Mouse (Mus musculus): Measurements from ENCODE around the gene Tnfsf10. TPM values are rescaled to one million over a fixed set of nuclear protein-coding genes. Genes with fewer than 3 reads are reported as not detected.

Tnfsf10 gene
- polyA plus RNA-seq, 1 experiment from 2014 or later = not detected

DNA sequence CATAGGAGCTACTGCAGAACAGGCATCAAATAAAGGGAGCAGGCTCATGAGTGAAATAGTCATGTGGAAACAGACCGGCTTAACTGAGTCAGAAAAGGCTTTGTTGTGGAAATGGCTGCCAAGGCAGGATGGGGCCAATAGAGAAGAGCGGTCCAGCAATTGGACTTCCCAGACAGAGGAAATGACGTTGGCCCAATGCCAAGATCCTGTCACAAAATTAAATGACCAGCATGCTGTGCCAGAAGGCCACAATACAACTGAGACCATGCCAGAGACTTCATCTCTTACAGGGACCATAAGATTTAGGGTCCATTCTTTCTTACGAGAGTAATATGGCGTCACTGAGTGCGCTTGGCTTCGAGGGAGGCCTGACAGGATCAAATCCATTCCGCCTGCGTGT, 34.3 kb downstream of the Tnfsf10 start:
- H3K36me3 ChIP-seq = no peaks in the 10 kb centered on the region
- H3K4me1 ChIP-seq = no peaks in the 10 kb centered on the region
- H3K27ac ChIP-seq = no peak overlapping the region
- 89% methylated on average over 9 of the region's 9 CpGs for WGBS
- DNase-seq (ENCODE audit: low spot score) = no peak
- H3K27me3 ChIP-seq (ENCODE audit: low read depth, poor library complexity, severe bottlenecking) = no peaks in the 10 kb centered on the region
- H3K4me3 ChIP-seq = no peak overlapping the region
- no peaks in the 10 kb centered on the region for H3K9me3 ChIP-seq (replicated peaks)

DNA sequence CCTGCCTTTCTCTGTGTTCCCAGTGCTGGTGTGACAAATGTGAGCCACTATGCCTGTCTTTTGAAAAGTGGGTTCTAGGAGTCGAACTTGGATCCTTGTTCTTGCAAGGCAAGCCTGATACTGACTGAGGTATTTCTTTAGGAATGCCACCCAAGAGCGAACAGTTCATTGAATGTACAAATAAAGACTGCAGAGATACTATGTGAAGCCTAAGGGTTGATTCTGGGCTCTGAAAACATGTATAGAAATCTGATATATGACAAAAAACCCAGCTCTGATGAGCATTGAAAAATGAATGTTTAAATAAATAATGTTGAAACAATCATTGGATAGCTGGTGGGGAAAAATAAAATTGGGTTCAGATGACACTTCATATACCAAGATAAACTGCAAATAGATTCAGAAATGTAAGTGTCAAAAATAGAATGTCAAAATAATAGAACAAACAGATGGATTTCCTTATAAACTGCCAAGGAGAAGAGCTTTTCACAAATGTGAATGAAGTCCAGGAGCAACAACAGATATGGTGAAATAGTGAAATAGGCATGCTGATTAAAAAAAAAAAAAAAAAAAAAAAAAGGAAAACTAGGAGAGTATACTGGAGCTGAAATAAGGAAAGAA, 42.4 kb downstream of the Tnfsf10 start:
- 87% methylated on average over 2 of the region's 2 CpGs for WGBS
- DNase-seq (ENCODE audit: low spot score) = no peak
- no peaks in the 10 kb centered on the region for H3K27me3 ChIP-seq (ENCODE audit: low read depth, poor library complexity, severe bottlenecking)

DNA sequence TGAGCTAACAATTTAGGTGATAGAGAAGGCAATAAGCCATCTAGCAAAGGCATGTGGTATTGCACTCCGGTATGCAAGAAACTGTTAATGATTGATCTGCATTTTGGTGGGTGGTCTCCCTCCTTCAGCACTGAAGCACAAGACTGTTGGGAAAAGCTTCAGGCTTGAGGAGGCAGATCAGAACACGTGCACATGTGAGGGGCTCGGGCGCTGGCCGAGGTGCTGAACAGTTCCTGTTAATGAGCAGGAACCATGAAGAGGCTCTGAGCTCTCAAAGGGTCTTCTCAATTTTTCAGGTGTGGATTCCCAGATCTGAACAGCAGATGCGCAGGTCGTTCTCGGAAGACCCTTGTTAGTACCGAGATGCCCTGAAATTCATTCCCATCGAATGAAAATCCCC, 53.3 kb downstream of the Tnfsf10 start:
- Histone ChIP-seq H3K4me1 (peaks cover 13% of the 10 kb centered on the region), H3K9me3 (replicated peaks) (no peaks in the 10 kb centered on the region), H3K27me3 (ENCODE audit: low read depth, poor library complexity, severe bottlenecking) (peaks cover 56% of the 10 kb centered on the region), H3K36me3 (no peaks in the 10 kb centered on the region), H3K27ac (no peak overlapping the region), H3K4me3 (no peak overlapping the region)
- 7% methylated on average over 10 of the region's 10 CpGs for WGBS
- peak; percentile 86 for DNase-seq (ENCODE audit: low spot score)

More for the DNA sequence above, 42.4 kb downstream of the Tnfsf10 start:
- no peaks in the 10 kb centered on the region for H3K4me1 ChIP-seq
- no peaks in the 10 kb centered on the region for H3K36me3 ChIP-seq
- H3K27ac ChIP-seq = no peak overlapping the region
- H3K9me3 ChIP-seq (replicated peaks) = no peaks in the 10 kb centered on the region
- H3K4me3 ChIP-seq = no peak overlapping the region

DNA sequence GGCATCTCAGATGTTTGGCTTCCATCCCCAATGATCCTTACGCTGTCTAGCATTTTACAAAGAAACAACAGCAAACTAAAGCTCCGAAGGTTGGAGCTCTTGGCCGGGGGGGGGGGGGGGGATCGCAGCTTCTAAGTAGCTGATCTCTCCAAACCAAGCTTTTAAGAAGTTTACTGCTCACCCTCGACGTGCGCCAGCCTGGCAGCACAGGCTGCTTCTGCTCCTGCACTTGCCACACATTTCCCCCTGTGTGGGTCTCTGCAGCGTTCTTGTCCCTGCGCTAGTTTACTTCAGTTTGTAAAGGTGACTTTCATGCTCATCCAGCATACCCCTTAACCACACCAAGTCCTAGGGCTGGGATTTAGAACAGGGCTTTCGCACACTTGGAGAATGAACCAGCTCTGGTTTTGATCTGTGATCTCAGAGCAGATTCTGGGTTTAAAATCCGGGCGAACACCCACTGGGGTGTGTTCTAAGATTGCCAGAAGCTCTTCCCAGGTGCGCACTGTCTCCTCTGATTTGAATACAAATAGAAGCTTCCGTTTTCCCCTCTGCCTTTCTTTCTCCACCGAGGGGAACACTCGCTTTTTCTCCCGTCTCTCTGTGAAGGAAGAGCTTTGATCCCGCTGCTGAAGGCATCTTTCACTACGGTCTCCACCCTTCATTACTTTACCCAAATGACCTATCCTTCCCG, 53.9 kb downstream of the Tnfsf10 start:
- Histone ChIP-seq H3K27ac (no peak overlapping the region), H3K4me3 (no peak overlapping the region), H3K27me3 (ENCODE audit: low read depth, poor library complexity, severe bottlenecking) (peaks cover 57% of the 10 kb centered on the region), H3K36me3 (no peaks in the 10 kb centered on the region), H3K9me3 (replicated peaks) (no peaks in the 10 kb centered on the region), H3K4me1 (peaks cover 13% of the 10 kb centered on the region)
- WGBS = 3% methylated on average over 20 of the region's 20 CpGs
- no peak for DNase-seq (ENCODE audit: low spot score)

DNA sequence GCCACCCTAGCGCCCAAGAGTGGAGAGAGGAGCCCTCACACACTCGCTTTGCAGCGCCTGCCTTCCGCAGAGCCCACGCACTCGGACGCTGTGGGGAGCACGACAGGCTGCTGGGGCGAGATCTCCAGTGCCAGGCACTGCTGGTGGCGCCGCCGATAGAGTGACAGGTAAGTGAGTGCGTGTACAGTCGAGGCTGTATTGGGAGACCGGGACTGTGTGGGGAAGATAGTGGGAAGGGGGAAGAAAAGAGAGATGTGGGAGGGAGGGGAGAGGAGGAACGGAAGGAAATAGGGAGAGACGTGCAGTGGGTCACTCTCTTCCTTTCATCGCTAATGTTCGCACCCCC, 54.4 kb downstream of the Tnfsf10 start, which contains the start of gene Ghsr:
Ghsr (plus strand) TSS at position 76 of the 346 bp plus-strand sequence.
- no peaks in the 10 kb centered on the region for H3K9me3 ChIP-seq (replicated peaks)
- peak within 1 kb of the TSS; percentile 33 for H3K4me3 ChIP-seq
- 1% methylated on average over 17 of the region's 19 CpGs for WGBS
- no peak within 1 kb of the TSS for H3K27ac ChIP-seq
- peaks cover 13% of the 10 kb centered on the region for H3K4me1 ChIP-seq
- no peaks in the 10 kb centered on the region for H3K36me3 ChIP-seq
- DNase-seq (ENCODE audit: low spot score) = no peak
- peaks cover 57% of the 10 kb centered on the region for H3K27me3 ChIP-seq (ENCODE audit: low read depth, poor library complexity, severe bottlenecking)

DNA sequence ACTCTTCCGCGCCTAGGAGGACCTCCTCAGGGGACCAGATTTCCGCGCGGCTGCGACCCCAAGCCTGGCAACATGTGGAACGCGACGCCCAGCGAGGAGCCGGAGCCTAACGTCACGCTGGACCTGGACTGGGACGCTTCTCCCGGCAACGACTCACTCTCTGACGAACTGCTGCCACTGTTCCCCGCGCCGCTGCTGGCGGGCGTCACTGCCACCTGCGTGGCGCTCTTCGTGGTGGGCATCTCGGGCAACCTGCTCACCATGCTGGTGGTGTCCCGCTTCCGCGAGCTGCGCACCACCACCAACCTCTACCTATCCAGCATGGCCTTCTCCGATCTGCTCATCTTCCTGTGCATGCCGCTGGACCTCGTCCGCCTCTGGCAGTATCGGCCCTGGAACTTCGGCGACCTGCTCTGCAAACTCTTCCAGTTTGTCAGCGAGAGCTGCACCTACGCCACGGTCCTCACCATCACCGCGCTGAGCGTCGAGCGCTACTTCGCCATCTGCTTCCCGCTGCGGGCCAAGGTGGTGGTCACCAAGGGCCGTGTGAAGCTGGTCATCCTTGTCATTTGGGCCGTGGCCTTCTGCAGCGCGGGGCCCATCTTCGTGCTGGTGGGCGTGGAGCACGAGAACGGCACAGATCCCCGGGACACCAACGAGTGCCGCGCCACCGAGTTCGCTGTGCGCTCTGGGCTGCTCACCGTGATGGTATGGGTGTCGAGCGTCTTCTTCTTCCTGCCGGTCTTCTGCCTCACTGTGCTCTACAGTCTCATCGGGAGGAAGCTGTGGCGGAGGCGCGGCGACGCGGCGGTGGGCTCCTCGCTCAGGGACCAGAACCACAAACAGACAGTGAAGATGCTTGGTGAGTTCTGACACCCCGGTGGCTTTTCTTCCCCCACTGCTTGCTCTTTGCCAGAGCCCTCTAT, 55.2 kb downstream of the Tnfsf10 start:
- DNase-seq (ENCODE audit: low spot score) = peak; percentile 37
- Histone ChIP-seq H3K9me3 (replicated peaks) (no peaks in the 10 kb centered on the region), H3K27me3 (ENCODE audit: low read depth, poor library complexity, severe bottlenecking) (peaks cover 57% of the 10 kb centered on the region), H3K36me3 (no peaks in the 10 kb centered on the region), H3K4me3 (peak overlapping the region; percentile 33), H3K27ac (no peak overlapping the region), H3K4me1 (peaks cover 13% of the 10 kb centered on the region)
- 3% methylated on average over 76 of the region's 77 CpGs for WGBS

DNA sequence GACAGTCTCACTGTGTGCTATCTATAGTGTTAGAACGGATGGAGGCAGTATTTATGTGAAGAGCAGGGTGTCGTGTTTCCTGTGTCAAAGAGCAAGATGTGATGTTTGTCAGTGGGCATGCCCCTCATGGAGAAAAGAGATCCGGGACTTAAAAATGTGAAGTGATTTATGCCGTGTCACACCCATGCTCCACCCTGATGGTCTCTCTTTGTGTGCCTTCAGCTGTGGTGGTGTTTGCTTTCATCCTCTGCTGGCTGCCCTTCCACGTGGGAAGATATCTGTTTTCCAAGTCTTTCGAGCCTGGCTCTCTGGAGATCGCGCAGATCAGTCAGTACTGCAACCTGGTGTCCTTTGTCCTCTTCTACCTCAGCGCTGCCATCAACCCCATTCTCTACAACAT, 57.6 kb downstream of the Tnfsf10 start:
- peaks cover 13% of the 10 kb centered on the region for H3K4me1 ChIP-seq
- H3K27me3 ChIP-seq (ENCODE audit: low read depth, poor library complexity, severe bottlenecking) = peaks cover 57% of the 10 kb centered on the region
- no peak for DNase-seq (ENCODE audit: low spot score)
- no peak overlapping the region for H3K27ac ChIP-seq
- WGBS = 62% methylated on average over 9 of the region's 9 CpGs
- no peaks in the 10 kb centered on the region for H3K9me3 ChIP-seq (replicated peaks)
- no peaks in the 10 kb centered on the region for H3K36me3 ChIP-seq
- H3K4me3 ChIP-seq = no peak overlapping the region

DNA sequence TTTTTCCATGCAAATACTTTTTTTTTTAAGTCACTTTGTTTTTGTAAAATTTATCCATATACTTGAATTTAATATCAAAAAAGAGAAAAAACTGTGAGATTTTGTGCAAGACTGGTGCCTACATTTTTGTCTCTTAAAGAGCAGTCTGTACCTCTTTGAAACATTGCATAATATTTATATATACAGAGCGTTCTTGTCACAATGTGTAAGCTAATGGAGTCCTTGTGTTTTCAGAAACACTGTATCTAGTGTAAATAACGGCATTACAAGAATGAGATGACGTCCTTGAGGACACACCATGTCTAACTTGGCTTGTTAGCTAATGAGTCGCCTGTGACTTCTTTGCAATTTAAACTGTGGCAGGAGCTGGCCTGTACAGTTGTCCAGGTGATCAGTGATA, 61.1 kb downstream of the Tnfsf10 start:
- Histone ChIP-seq H3K27me3 (ENCODE audit: low read depth, poor library complexity, severe bottlenecking) (peaks cover 23% of the 10 kb centered on the region), H3K27ac (no peak overlapping the region), H3K36me3 (no peaks in the 10 kb centered on the region), H3K9me3 (replicated peaks) (no peaks in the 10 kb centered on the region), H3K4me3 (no peak overlapping the region), H3K4me1 (no peaks in the 10 kb centered on the region)
- 87% methylated on average over 4 of the region's 4 CpGs for WGBS
- no peak for DNase-seq (ENCODE audit: low spot score)

DNA sequence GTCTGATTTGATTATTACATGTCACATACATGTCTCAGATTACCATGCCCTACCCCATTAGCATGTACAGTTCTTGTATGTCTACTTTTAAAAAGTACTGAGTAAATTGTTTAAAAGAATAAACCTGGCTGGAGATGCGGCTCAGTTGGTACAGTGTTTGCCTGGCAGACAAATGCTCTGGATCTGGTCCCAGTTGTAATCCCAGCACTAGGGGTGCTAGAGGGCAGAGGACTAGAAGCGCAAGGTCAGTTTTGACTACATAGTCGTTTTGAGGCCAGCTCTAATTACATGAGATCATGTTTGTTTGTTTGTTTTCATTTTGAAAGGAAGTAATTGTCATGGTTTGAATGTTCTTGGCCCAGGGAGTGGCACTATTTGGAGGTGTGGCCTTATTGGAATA, 68.0 kb downstream of the Tnfsf10 start:
- H3K4me3 ChIP-seq = no peak overlapping the region
- 66% methylated on average over 3 of the region's 3 CpGs for WGBS
- H3K9me3 ChIP-seq (replicated peaks) = no peaks in the 10 kb centered on the region
- H3K36me3 ChIP-seq = no peaks in the 10 kb centered on the region
- H3K27ac ChIP-seq = no peak overlapping the region
- DNase-seq (ENCODE audit: low spot score) = no peak
- no peaks in the 10 kb centered on the region for H3K4me1 ChIP-seq
- no peaks in the 10 kb centered on the region for H3K27me3 ChIP-seq (ENCODE audit: low read depth, poor library complexity, severe bottlenecking)

DNA sequence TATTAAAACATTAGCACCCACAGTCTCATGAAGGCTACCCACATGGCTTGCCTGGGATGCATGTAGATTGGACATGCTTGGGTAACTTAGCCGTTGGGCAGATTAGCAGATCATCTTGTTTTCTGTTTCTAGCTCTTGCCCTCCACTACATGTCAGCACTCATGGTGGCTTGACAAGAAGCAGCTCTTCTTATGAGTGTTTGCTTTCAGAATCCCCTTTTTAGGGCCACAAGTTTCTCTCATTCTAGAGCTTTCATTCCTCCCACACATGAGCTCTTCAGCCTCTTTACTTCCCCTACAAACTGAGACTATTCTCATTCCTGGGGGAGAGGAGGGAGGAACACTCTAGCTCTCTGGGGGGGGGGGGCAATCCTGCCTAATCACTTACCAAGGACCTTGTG, 73.1 kb downstream of the Tnfsf10 start:
- no peaks in the 10 kb centered on the region for H3K4me1 ChIP-seq
- no peaks in the 10 kb centered on the region for H3K36me3 ChIP-seq
- H3K27ac ChIP-seq = no peak overlapping the region
- WGBS = 95% methylated on average over 1 of the region's 1 CpGs
- H3K9me3 ChIP-seq (replicated peaks) = no peaks in the 10 kb centered on the region
- H3K4me3 ChIP-seq = no peak overlapping the region
- H3K27me3 ChIP-seq (ENCODE audit: low read depth, poor library complexity, severe bottlenecking) = no peaks in the 10 kb centered on the region
- DNase-seq (ENCODE audit: low spot score) = no peak

Data from limb, embryonic 10.5 days (tissue).